Comparison of ENCODE assay signal across 8 mouse cellular contexts in genomic region chr11:100724919-100725512, GRCm38 (mm10). TPM values are rescaled to one million over a fixed set of nuclear protein-coding genes. Genes with fewer than 3 reads are reported as not detected.
DNase-seq lines count a peak whose midpoint lies in the region; ATAC-seq and TF ChIP-seq lines count a peak whose summit lies in the region.

No protein-coding gene starts in this region.

- no peak for TF ChIP-seq CTCF in cerebellum, adult 2 months (IDR thresholded peaks at IDR 0.05; ENCODE audit: borderline replicate concordance, insufficient read depth, low read depth, low read length)

- no peaks in the 10 kb centered on the region for H3K27me3 ChIP-seq in cerebellum, adult 2 months (ENCODE audit: control insufficient read depth, insufficient read depth, low read length)
- no peaks in the 10 kb centered on the region for H3K27me3 ChIP-seq in intestine, embryonic 14.5 days (replicated peaks; ENCODE audit: control insufficient read depth, insufficient read depth, low read length)
- no peaks in the 10 kb centered on the region for H3K27me3 ChIP-seq in lung, embryonic 16.5 days (ENCODE audit: control insufficient read depth, insufficient read depth, low read depth, low read length)
- H3K27me3 ChIP-seq in forebrain, embryonic 11.5 days (ENCODE audit: control insufficient read depth, insufficient read depth, low read length): no peaks in the 10 kb centered on the region

- no peak for DNase-seq in cerebellum, adult 2 months
- no peak for DNase-seq in cerebellum, postnatal 14 days
- no peak for DNase-seq in intestine, embryonic 14.5 days (ENCODE audit: low spot score)
- no peak for DNase-seq in layer of hippocampus, adult 8-10 months (ENCODE audit: low spot score in 2 of 2)
- no peak for DNase-seq in layer of hippocampus, postnatal 25 days (ENCODE audit: extremely low spot score in 1 of 2, low spot score in 1 of 2)
- no peak for DNase-seq in forebrain, embryonic 11.5 days (ENCODE audit: low spot score)

- no peaks in the 10 kb centered on the region for H3K9me3 ChIP-seq in intestine, embryonic 14.5 days (ENCODE audit: control insufficient read depth, low read length)
- H3K9me3 ChIP-seq in lung, embryonic 16.5 days (ENCODE audit: control insufficient read depth, low read length): no peaks in the 10 kb centered on the region
- no peaks in the 10 kb centered on the region for H3K9me3 ChIP-seq in forebrain, embryonic 11.5 days (ENCODE audit: control insufficient read depth, low read length)

- no peak for ATAC-seq in intestine, embryonic 14.5 days (replicated peaks; ENCODE audit: low FRiP score, low TSS enrichment, low read depth)
- ATAC-seq in lung, embryonic 16.5 days (ENCODE audit: low read depth): peak; percentile 75
- ATAC-seq in forebrain, embryonic 11.5 days (replicated peaks; ENCODE audit: low FRiP score): no peak

- peaks cover 19% of the 10 kb centered on the region for H3K4me1 ChIP-seq in cerebellum, adult 2 months (ENCODE audit: control insufficient read depth, insufficient read depth, low read length)
- peaks cover 63% of the 10 kb centered on the region for H3K4me1 ChIP-seq in brown adipose tissue, adult 24 weeks (ENCODE audit: control insufficient read depth, insufficient read depth, insufficient read length, low read length)
- peaks cover 14% of the 10 kb centered on the region for H3K4me1 ChIP-seq in intestine, embryonic 14.5 days (replicated peaks; ENCODE audit: control insufficient read depth, insufficient read depth, low read length)
- peaks cover 32% of the 10 kb centered on the region for H3K4me1 ChIP-seq in lung, embryonic 16.5 days (replicated peaks; ENCODE audit: control insufficient read depth, insufficient read depth, low read length)
- no peaks in the 10 kb centered on the region; the same call in 1 of the 2 replicates for H3K4me1 ChIP-seq in forebrain, embryonic 11.5 days (replicated peaks; ENCODE audit: control insufficient read depth, insufficient read depth, low read length)

- no peak overlapping the region for H3K4me3 ChIP-seq in cerebellum, adult 2 months (replicated peaks; ENCODE audit: insufficient read depth, low read depth, low read length)
- no peak overlapping the region for H3K4me3 ChIP-seq in brown adipose tissue, adult 24 weeks (ENCODE audit: insufficient read depth, low read depth, low read length)
- no peak overlapping the region for H3K4me3 ChIP-seq in intestine, embryonic 14.5 days (ENCODE audit: low read depth, low read length)
- H3K4me3 ChIP-seq in lung, embryonic 16.5 days (ENCODE audit: low read length): no peak overlapping the region
- H3K4me3 ChIP-seq in forebrain, embryonic 11.5 days (ENCODE audit: low read depth, low read length): no peak overlapping the region

- no peak overlapping the region for H3K9ac ChIP-seq in intestine, embryonic 14.5 days (ENCODE audit: low read length)
- 0 out of 2 replicates have a peak overlapping the region, but pooled peaks have one; percentile 5 for H3K9ac ChIP-seq in lung, embryonic 16.5 days (ENCODE audit: low read length)
- H3K9ac ChIP-seq in forebrain, embryonic 11.5 days (ENCODE audit: low read length): no peak overlapping the region

- H3K4me2 ChIP-seq in intestine, embryonic 14.5 days (ENCODE audit: low read length): no peak overlapping the region
- H3K4me2 ChIP-seq in lung, embryonic 16.5 days (ENCODE audit: low read depth, low read length): peak overlapping the region; percentile 5; the same call in 1 of the 2 replicates
- H3K4me2 ChIP-seq in forebrain, embryonic 11.5 days (ENCODE audit: low read depth, low read length, severe bottlenecking): no peak overlapping the region

- no peak for TF ChIP-seq POLR2A in cerebellum, adult 2 months (IDR thresholded peaks at IDR 0.05; ENCODE audit: borderline replicate concordance, insufficient read depth, low read length)

- H3K27ac ChIP-seq in cerebellum, adult 2 months (ENCODE audit: insufficient read depth, low read length): peak overlapping the region; percentile 30; the same call in 1 of the 2 replicates
- H3K27ac ChIP-seq in brown adipose tissue, adult 24 weeks (replicated peaks; ENCODE audit: low read depth, low read length): peak overlapping the region; percentile 90
- peak overlapping the region; percentile 55 for H3K27ac ChIP-seq in intestine, embryonic 14.5 days (ENCODE audit: low read depth)
- peak overlapping the region; percentile 30 for H3K27ac ChIP-seq in lung, embryonic 16.5 days (ENCODE audit: low read length)
- H3K27ac ChIP-seq in forebrain, embryonic 11.5 days (ENCODE audit: low read depth, low read length): no peak overlapping the region

- H3K36me3 ChIP-seq in intestine, embryonic 14.5 days (ENCODE audit: control insufficient read depth, insufficient read depth, low read length): no peaks in the 10 kb centered on the region; the same call in 1 of the 2 replicates
- peaks cover 3% of the 10 kb centered on the region for H3K36me3 ChIP-seq in lung, embryonic 16.5 days (ENCODE audit: control insufficient read depth, insufficient read depth, low read length)
- H3K36me3 ChIP-seq in forebrain, embryonic 11.5 days (ENCODE audit: control insufficient read depth, insufficient read depth, low read length): no peaks in the 10 kb centered on the region

- WGBS in cerebellum, adult 2 months: 49% methylated on average over 5 of the region's 5 CpGs
- WGBS in intestine, embryonic 14.5 days: 25% methylated on average over 5 of the region's 5 CpGs
- 15% methylated on average over 5 of the region's 5 CpGs for WGBS in lung, embryonic 16.5 days
- 58% methylated on average over 5 of the region's 5 CpGs for WGBS in forebrain, embryonic 11.5 days

RNA-seq across cellular contexts. Expression of gene Hspb9, which starts 11.4 kb away (rescaled TPM):
- polyA plus RNA-seq in cerebellum, adult 2 months (2012; rRNA removed): not detected in 2 replicates
- not detected in 2 replicates for polyA plus RNA-seq in brown adipose tissue, adult 24 weeks (2012; ENCODE audit: insufficient read depth, insufficient read length, missing spikeins)
- polyA plus RNA-seq in intestine, embryonic 14.5 days (2014; fragmentation: Nextera tagmentation; extraction: Ambion mirVana): 0.78 and 0.96 TPM in 2 replicates
- polyA plus RNA-seq in lung, embryonic 16.5 days (2015; fragmentation: Nextera tagmentation; extraction: Ambion mirVana): not detected in 2 replicates
- total RNA-seq in layer of hippocampus, adult 8-10 months (2022): not detected
- total RNA-seq in layer of hippocampus, postnatal 25 days (2021): not detected
- 0.36 and 0.45 TPM in 2 replicates for polyA plus RNA-seq in forebrain, embryonic 11.5 days (2014; fragmentation: Nextera tagmentation; extraction: Ambion mirVana)

RNA-seq across cellular contexts. Expression of gene Kat2a, which starts 12.8 kb away (rescaled TPM):
- polyA plus RNA-seq in cerebellum, adult 2 months (2012; rRNA removed): 55.2 and 56.4 TPM in 2 replicates
- polyA plus RNA-seq in brown adipose tissue, adult 24 weeks (2012; ENCODE audit: insufficient read depth, insufficient read length, missing spikeins): 6.9 and 8.4 TPM in 2 replicates
- 55.5 and 60.0 TPM in 2 replicates for polyA plus RNA-seq in intestine, embryonic 14.5 days (2014; fragmentation: Nextera tagmentation; extraction: Ambion mirVana)
- 39.4 and 44.1 TPM in 2 replicates for polyA plus RNA-seq in lung, embryonic 16.5 days (2015; fragmentation: Nextera tagmentation; extraction: Ambion mirVana)
- 10 to 100 TPM; 50.9 to 62.0 (median 58.0) TPM for total RNA-seq in layer of hippocampus, adult 8-10 months (2022)
- 10 to 100 TPM; 55.6 to 55.9 TPM for total RNA-seq in layer of hippocampus, postnatal 25 days (2021)
- polyA plus RNA-seq in forebrain, embryonic 11.5 days (2014; fragmentation: Nextera tagmentation; extraction: Ambion mirVana): 80.7 and 82.0 TPM in 2 replicates

RNA-seq across cellular contexts. Expression of gene Rab5c, which starts 13.0 kb away (rescaled TPM):
- 186 and 187 TPM in 2 replicates for polyA plus RNA-seq in cerebellum, adult 2 months (2012; rRNA removed)
- polyA plus RNA-seq in brown adipose tissue, adult 24 weeks (2012; ENCODE audit: insufficient read depth, insufficient read length, missing spikeins): 148 and 163 TPM in 2 replicates
- polyA plus RNA-seq in intestine, embryonic 14.5 days (2014; fragmentation: Nextera tagmentation; extraction: Ambion mirVana): 61.2 and 63.0 TPM in 2 replicates
- 34.3 and 39.8 TPM in 2 replicates for polyA plus RNA-seq in lung, embryonic 16.5 days (2015; fragmentation: Nextera tagmentation; extraction: Ambion mirVana)
- 100 to 1,000 TPM; 134 to 163 (median 148) TPM for total RNA-seq in layer of hippocampus, adult 8-10 months (2022)
- 100 to 1,000 TPM; 141 to 152 TPM for total RNA-seq in layer of hippocampus, postnatal 25 days (2021)
- 39.4 and 50.5 TPM in 2 replicates for polyA plus RNA-seq in forebrain, embryonic 11.5 days (2014; fragmentation: Nextera tagmentation; extraction: Ambion mirVana)

RNA-seq across cellular contexts. Expression of gene Dhx58, which starts 20.9 kb away (rescaled TPM):
- polyA plus RNA-seq in cerebellum, adult 2 months (2012; rRNA removed): 3.6 and 5.1 TPM in 2 replicates
- 3.6 and 6.4 TPM in 2 replicates for polyA plus RNA-seq in brown adipose tissue, adult 24 weeks (2012; ENCODE audit: insufficient read depth, insufficient read length, missing spikeins)
- 2.2 and 2.4 TPM in 2 replicates for polyA plus RNA-seq in intestine, embryonic 14.5 days (2014; fragmentation: Nextera tagmentation; extraction: Ambion mirVana)
- 2.9 and 3.5 TPM in 2 replicates for polyA plus RNA-seq in lung, embryonic 16.5 days (2015; fragmentation: Nextera tagmentation; extraction: Ambion mirVana)
- 1 to 10 TPM; 2.7 to 5.3 (median 3.4) TPM for total RNA-seq in layer of hippocampus, adult 8-10 months (2022)
- total RNA-seq in layer of hippocampus, postnatal 25 days (2021): 1 to 10 TPM; 1.4 to 2.1 TPM
- polyA plus RNA-seq in forebrain, embryonic 11.5 days (2014; fragmentation: Nextera tagmentation; extraction: Ambion mirVana): 3.1 and 4.3 TPM in 2 replicates

RNA-seq across cellular contexts. Expression of gene Zfp385c, which starts 32.8 kb away (rescaled TPM):
- polyA plus RNA-seq in cerebellum, adult 2 months (2012; rRNA removed): 56.5 and 75.2 TPM in 2 replicates
- not detected in 2 replicates for polyA plus RNA-seq in brown adipose tissue, adult 24 weeks (2012; ENCODE audit: insufficient read depth, insufficient read length, missing spikeins)
- 0.26 TPM in 1 of 2 replicates, not detected in the other for polyA plus RNA-seq in intestine, embryonic 14.5 days (2014; fragmentation: Nextera tagmentation; extraction: Ambion mirVana)
- polyA plus RNA-seq in lung, embryonic 16.5 days (2015; fragmentation: Nextera tagmentation; extraction: Ambion mirVana): 0.26 TPM in 1 of 2 replicates, not detected in the other
- under 1 TPM in 3 of 4 experiments, not detected in 1; 0.16 to 0.41 (median 0.18) TPM for total RNA-seq in layer of hippocampus, adult 8-10 months (2022)
- under 1 TPM in 1 of 2 experiments, not detected in 1; 0.31 TPM for total RNA-seq in layer of hippocampus, postnatal 25 days (2021)
- polyA plus RNA-seq in forebrain, embryonic 11.5 days (2014; fragmentation: Nextera tagmentation; extraction: Ambion mirVana): 0.16 TPM in 1 of 2 replicates, not detected in the other
